Mouse (Mus musculus): ENCODE measurements at regions not wholly inside any gene's neighbourhood (a gene's known extent, or its start where the extent isn't known, plus 50 kb on each side); places are given as distances from the start of the nearest gene placed in this dataset.

DNA sequence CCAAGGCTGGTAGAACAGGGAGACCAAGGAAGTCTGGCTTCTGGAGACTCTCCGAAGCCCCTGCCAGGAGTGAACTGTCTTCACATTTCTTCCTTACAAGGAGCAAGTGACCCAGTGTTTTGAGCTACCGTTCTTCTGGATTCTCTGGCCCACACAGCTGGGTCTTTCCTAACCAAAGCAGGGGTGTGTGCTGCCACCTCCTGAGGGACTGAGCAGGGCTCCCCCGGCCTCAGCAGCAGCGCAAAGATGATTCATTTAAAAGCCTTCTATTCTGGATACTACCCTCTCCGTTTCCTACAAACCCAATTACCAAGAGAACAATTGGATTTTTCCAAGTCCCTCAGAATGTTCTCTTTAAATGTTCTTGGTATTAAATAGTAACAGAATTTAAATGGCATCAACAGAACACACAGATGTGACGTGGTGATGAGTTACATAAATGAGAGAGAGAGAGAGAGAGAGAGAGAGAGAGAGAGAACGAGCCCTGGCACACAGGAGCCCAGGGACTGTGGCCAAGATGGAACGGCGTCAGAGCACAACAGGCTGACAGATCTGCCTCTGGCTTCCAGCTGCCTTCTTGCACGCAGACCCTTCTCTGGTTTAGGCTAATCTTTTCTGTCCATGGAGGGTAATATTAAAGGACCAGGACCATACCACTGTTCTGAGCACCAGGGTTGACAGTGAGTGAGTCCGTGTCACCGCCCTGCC is 191.6 kb downstream of the Agtpbp1 start:
- DNase-seq = no peak

DNA sequence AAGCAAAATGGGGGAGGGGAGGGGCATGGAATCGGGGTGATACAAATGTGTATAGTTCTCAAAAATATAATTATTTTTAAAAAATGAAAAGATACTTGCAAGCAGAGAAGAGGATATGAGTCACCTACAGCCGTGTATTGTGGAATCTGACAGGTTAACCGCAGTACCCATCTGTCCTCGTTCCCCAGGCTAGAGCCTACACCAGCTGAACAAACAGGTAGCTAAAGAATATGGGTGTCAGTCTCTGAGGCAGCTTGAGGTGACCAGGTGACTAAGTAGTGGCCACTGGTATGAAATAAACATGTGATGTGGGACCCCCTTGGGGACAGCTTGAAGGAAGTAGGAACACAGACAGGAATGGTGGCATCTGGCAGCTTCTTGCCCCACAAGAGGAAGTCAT is 192.2 kb downstream of the Agtpbp1 start:
- no peak for DNase-seq

DNA sequence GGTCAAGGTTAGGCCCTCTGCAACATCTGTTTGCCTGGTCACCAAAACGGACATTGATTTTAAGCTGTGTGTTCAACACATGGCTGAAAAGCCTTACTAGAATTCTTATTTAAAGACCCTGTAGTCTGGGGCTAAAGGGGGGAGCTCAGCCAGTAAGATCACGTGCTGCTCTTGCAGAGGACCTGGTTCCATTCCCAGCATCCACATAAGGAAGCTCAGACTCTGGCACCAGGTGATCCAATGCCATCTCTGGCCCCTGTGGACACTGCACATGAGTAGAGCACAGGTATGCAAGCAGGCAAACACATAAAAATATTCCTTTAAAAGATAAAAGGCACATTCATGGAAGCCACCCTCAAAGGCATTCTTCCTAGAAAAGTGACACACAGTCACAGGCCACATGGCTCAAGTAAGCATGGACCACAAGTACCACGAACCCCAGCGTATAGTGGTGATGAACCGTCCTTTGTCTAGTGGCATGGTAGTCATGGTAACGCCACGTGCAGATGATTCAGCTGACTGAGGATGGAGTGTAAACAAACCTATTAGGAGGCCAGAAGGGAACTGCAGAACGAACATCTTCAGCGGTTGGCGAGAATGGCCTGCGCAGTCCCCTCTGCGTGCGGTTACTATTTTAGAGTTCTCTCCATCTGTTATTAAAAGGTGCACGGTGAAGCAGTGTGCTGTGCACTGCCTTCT is 197.3 kb downstream of the Agtpbp1 start:
- DNase-seq = no peak

DNA sequence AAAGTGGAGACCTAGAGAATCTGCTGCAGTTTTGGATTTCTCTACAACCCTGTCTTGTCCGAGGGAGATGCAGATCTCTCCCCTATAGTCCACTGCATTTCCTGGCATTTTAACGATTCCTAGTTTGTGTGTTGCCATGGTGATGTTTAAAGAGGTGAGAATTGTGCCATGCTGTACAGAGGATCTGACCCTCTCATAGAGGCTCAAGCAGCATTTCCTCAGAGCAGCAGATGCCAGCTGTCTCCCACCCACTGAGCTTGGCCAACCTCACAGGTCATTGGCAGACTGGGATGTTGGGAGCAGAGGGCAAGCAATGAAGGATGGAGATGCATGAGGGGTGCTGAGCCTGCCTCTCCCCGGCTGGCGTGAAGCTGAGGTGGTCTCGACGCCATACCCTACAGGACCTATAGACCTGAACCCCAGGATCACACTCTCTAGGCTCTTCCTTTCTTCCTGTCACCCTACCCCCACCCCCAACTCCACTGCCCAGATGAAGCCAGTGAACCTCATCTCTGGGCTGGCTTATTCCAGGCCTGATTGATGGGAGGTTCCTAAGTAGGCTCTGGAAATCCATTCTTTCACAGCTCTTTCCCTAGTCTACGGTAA is 198.0 kb downstream of the Agtpbp1 start:
- DNase-seq = no peak

DNA sequence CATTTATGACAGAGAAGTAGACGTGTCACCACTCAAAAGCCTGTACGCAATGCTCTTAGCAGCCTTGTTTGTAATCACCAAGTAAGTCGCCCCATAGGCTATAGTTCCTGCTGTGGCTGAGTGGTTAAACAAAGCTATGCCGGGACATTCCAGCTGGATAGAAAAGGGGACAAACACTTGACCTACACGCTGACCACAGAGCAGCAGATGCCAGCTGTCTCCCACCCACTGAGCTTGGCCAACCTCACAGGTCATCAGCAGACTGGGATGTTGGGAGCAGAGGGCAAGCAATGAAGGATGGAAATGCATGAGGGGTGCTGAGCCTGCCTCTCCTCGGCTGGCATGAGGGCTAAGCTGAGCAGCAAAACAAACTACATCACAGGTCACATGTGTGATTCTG is 199.2 kb downstream of the Agtpbp1 start:
- DNase-seq = no peak

DNA sequence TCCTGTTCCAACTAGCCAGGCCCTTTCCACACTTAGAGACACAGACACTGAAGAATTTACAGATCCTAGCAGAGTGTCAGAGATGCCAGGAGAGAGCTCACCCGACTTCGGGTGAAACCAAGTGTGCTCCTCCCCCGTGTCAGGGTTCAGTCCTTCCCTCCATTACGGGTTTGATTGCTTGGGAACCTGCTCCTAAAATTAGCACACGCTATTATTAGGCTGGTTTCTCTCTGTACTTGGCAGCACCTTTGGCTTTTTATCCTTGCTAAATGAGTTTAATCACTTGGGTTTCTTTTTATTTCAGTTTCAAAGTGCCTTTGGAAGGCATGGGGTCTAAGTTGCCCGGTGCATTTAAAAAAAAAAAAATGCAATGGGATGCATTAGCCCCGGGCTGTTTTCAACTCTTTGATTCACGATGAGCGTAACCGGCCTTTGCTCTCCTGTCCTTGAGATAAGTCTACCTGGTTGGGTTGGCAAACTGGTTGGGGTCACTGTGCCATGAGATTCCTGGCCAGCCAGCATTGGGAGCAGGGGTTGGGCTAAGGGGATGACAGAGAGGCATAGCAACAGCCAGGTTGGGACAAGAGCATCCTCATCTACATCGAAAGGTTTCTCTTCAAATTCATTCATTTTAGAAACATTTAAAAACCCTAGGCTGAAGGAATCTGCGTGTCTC is 214.7 kb downstream of the Agtpbp1 start:
- DNase-seq = no peak

DNA sequence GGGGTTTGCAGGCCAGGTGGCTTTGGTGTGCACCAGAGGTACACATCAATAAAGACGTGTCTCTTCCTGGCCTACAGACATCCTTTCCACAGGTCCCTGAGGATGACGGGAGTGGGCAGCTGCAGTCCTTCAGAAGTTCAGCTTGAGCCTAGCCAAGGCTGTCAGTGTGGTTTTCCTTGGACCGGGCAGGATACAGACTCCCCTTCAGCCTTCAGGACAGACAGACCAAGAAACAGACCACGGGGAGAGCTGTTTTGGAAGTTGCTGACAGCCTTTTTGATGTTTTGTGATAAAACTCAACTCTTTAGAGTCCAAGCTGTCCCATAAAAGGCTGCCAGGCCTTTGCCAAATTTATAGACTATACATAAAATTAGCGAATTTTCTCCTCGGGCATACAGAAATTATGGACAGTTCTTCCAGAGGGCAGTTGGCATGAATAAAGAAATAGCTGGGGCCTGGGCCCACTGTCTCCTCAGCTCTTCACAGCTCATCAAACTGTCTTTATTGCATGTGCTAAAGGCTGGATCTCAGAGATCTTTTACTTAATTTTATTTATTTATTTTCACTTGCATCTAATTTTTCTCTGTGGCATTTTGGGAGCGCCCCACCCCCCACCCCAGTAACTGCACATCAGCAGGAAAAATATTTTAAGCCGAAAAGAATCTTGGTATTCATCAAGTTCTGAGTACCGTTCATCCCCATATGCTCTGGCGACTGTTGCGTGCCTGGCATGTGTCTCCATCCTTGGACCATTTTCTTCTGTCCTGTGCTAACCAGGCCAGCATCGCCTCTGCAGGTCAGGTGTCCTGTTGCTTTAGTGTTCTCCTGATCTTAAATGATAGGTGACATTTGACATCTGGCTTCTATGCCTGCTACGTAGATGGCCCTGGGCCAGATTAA is 216.2 kb downstream of the Agtpbp1 start:
- DNase-seq = no peak

DNA sequence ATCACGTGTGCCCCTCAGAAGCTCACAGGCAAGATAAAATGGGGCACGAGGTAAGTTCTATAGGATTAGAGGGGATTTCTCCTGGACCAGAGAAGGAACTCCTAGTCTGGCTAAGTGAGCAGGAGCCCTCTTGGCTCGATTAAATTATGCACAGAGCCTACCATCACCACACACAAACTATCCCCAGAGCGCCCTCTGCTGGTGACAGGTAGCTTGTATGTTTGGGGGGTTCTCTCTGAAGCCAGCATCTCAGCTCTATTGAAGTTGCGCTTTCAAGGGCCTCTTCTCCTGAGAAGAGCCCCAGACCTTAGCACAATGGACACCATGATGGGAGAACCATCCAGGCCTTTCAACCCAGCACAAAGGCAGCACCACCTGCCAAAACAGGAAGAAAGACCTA is 219.6 kb downstream of the Agtpbp1 start:
- DNase-seq = peak; percentile 65

DNA sequence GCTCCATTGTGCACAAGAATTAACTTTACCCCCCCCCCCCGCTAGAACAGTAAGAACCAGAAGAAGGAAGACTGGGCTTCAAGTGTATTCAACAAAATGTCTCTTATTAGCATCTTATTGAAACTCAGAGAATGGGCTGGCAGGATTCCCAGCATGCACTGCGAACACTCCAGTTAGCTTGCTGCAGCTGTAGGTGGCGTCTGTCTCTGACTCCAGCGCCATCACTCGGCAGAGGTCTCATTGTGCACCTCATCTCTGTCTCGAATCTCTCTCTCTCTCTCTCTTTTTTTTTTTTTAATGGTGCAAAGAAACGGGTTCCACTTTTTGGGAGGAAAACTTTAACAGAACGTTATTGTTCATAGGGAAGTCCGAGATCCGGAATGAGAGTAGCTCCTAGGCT is 221.6 kb downstream of the Agtpbp1 start:
- DNase-seq = no peak

DNA sequence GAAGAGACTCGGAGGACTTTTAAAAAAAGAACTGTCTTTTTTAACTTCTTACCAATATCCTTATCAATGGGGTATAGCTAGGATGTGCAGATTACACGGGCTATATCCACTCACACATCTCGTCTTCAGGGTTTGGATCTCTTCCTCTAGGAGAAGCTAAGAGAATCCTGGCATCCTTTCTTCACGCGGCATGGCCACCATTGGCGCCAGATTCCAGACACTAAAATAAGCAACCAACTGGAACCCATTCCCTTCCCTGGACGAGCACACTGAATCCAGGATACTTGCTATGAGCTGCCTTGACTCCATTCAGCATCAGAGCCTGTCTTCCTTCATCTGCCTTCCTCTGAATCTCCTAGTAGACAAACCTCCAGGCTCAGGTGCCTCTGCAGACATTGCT is 223.7 kb downstream of the Agtpbp1 start:
- DNase-seq = no peak

DNA sequence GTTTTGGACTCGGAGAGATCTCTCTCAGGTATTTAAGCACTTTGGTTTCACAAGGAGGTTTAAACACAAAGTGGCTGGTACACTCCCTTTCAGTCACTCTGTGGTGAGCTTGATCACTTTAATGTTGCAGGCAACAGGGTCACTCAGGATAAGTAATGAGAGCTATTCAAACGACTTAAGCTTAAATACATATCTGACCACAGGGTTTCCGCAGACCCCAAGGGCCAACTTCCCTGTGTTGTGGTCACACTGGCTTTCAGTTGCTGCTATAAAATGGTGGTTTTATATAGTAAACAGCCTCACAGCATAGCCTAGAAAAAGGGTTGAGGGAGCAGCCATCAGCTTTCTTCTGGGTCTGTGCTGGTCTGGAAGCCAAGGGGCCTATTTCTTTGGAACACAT is 225.0 kb downstream of the Agtpbp1 start:
- no peak for DNase-seq

DNA sequence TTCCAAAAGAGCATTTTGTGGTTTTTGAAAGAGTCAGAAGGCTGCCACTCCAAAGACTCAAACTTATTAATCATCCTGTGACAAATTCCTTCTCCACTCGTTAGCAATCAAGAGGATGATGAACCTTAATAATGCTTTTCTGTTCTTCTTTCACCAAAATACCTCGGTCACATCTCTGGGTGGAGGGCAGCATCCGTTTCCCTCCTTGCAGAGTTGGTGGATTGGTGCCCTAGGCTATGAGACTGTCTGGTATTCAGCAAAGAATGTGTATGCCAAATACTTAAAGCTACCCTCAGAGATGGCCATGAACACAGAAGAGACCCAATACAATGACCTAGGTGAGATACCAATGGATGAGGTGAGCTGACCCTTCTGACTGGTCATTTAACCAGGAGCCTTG is 226.6 kb downstream of the Agtpbp1 start:
- no peak for DNase-seq

DNA sequence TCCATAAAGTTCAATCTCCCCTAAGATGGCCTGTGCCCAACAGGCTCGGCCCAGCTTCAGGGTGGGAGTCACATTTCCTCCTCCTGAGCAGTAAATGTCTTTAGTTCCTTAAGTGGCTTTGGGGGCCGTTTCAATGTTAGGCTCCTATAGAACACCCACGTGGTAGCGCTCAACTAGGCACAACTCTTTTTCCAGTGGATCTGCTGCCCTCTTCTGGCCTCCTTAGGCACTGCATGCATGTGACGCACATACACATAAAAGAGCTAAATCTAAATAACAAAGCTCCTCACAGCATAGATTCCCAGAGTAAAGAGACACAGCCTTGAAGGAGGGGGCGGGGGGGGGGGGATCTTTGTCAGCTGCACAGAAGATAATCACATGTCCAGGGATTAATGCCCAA is 233.6 kb downstream of the Agtpbp1 start:
- DNase-seq = no peak

DNA sequence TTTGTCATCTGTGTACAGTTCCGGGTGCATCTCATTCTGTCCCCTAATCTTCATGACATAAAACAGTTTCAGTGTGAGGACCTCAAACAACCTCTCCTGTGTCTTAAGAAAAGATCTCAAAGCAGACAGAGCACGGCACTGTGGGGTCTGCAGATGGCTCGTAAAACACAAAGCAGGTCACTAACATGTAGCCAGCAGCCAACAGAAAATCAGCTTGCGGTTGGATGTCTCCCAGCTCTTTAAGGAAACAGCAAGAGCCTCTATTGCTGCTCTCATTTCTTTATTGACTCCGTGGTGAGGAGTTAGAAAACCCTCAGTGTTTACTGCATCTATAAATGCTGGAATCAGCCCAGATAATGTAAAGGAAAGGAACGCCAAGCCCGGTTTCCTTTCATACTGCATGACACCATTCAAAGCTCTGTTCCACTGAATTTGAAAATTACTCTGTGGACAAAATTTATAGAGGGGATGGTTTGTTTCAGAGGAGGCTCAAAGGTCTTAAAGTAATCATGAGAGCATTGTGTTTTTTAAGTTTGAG is 234.3 kb downstream of the Agtpbp1 start:
- no peak for DNase-seq

DNA sequence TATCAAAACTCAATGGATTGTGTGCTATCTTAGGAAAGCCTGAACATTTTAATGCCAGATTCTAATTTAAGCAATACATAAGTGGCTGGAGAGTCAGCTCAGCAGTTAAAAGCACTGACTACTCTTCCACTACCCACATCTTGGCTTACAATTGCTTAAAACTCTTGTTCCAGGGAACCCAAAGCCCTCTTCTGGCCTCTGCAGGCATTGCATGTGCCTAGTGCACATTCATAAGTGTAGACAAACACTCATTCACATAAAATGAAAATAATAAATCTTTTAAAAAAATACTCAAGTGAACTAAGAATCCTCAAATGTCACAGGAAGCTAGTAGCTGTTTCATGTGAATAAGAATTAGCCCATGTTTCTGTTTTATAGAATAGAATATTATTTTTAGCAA is 236.5 kb downstream of the Agtpbp1 start:
- no peak for DNase-seq

DNA sequence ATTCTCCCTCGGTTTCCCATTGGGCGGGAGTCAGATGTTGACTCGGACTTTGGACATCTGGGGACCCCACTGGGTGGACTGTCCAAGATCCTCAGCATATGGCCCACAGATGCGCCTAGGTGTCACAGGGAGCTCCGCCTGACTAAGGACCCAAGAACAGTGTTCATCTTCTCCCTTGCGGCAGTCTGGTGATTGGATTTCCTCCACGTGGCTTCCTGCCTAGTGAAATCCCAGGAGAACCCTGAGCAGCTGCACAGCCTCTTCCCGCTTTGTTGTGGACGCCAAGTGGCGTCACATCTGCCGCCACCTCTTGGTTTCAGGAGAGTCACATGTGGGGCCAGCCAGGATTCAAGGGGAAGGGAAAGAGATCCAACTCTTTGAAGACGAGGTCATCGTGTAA is 243.2 kb downstream of the Agtpbp1 start:
- DNase-seq = no peak

DNA sequence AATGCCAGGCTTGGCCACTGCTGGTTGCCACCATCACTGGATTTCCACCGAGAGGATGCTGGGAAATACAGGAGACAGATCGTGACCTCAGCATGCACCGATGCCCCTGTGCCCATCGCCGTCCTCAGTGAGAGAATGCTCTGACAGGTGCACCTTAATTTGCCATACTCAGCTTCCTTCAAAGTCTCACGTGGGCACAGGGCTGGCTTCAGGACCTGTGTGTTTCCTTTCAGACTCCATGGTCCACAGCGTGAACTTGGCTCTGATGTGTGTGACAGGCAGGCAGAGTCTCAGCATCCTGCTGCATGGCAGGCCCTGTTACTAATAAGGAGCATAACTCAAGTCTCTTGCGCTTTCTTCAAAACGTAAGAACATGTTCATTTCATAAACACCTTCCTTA is 246.6 kb downstream of the Agtpbp1 start:
- no peak for DNase-seq

DNA sequence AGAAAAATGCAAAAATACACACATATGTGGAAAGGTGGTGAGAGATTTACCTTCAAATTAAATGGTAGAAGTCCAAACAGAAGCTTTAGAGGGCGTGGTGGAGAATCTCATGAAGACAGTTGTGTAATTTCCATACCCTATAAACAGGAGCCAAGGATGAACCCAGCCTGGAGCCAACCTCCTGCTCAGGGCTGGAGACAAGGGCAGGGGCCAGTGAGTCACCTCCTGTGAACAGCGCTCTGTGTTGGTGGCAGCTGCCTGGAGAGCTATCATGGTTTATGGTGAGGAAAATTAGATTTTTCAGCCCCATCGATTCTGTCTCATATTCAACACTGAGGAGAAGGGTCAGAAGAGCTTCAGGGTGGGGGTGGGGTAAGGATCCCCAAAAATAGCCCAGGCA is 261.1 kb downstream of the Agtpbp1 start:
- no peak for DNase-seq

DNA sequence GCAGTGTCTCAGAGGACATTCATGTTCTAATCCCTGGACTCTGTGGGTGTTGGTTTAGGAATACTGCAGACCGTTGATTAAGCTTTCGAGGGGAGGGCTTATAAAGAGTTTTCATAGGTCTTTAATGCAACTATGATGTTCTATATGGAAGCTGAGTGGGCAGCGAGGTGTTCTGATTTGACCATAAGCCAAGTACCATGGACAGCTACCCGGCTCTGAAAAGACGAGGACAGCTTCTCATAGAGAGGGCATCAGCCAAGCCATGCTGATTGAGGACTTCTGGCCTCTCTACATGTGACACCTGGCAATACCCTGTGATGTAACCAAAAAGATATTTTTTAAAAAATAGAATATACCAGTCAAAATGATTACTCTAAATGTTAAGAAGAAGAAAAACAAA is 261.6 kb downstream of the Agtpbp1 start:
- DNase-seq = no peak

DNA sequence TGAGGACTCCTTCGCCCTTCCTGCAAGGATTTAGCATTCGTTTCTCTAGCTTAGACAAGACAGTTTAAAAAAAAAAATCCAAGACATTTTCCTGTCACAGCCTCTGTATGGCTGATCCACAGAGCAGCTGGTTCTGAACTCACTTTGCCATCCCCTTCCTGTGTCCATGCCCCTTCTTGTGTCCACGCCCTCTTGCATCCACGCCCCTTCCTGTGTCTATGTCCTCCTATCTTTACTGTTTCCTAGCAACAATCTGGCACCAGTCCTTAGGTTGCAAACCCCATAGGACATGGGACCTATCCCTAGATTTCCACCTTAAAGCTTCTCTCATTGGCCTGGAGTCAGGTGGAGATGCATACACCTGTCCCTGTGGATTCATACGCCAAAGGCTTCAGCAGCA is 264.8 kb downstream of the Agtpbp1 start:
- DNase-seq = no peak

DNA sequence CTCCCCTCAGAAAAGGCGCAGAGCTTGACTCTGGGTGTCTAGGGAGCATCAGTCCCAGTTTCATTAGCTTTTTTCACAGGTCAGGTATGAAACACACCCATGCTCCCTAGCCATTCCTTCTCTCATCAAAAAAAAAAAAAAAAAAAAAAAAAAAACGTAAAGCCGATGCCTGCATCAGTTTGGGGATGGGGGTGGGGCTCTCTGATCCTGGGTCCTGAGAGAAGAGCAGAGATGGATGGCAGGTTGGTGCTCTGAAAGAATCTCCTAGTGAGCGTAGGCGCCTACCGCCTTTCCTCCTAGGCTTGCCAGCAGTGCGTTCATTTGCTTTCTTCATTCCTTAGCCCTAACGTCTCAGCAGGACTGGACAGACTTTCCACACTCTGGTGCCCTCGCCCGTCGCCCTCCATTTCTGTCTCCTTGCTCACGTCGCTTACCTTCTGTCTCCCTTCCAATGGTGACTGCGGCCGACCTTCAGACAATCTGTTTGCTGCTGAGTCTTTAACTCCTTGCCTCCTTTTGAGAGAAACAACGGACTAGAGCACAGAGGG is 267.5 kb downstream of the Agtpbp1 start:
- DNase-seq = no peak

DNA sequence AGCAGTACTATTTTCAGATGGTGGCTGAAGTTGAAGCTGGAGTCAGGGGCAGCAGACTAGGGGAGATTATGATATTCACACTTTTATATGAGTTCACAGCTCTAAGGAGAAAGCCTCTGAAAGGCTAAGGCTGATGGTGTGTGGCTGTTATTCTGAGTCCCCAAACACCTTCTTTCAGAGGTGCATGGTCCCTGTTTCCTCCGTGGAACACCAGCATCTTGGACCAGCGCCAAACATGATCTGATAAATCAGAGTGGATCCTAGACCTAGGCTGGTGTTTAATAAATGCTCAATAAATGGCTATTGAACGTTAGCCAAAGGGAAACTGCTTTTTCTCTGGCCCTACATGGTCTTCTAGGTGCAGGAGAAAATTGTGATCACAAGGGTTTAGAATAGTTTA is 269.2 kb downstream of the Agtpbp1 start:
- no peak for DNase-seq

Data from kidney, adult 18-20 months (tissue).